Mouse (Mus musculus) liver, adult 2 months (tissue): Measurements from ENCODE around the gene Ankrd6. TPM values are rescaled to one million over a fixed set of nuclear protein-coding genes. Genes with fewer than 3 reads are reported as not detected.
A peak's percentile ranks its signal among the peaks of the same experiment; 100 is the strongest.

Source experiments
- DNase-seq: peaks from one replicate; pipeline ENCODE4 v3.0.0-alpha.2; 2011; ENCODE audit warnings: low read depth, low spot score; ENCODE audit errors: extremely low read depth
- H3K27ac ChIP-seq: fragments of 200-500 bp; replicated peaks from 2 replicates; pipeline ENCODE4 v1.5.1; 2012; ENCODE audit warnings: low read depth, mild to moderate bottlenecking, control low read depth, inconsistent platforms, low read length; ENCODE audit not compliant: insufficient read depth
- H3K27me3 ChIP-seq: fragments of 200-500 bp; 2 replicates; pipeline ENCODE4 v1.6.1; 2012; ENCODE audit warnings: mild to moderate bottlenecking, moderate library complexity, low read length, inconsistent platforms; ENCODE audit not compliant: control insufficient read depth, insufficient read depth
- H3K36me3 ChIP-seq: fragments of 200-500 bp; 2 replicates; pipeline ENCODE4 v1.6.1; 2012; ENCODE audit warnings: low read length, inconsistent platforms; ENCODE audit not compliant: control insufficient read depth, insufficient read depth
- H3K4me1 ChIP-seq: fragments of 200-500 bp; 2 replicates; pipeline ENCODE4 v1.6.1; 2011; ENCODE audit warnings: low read length; ENCODE audit not compliant: control insufficient read depth, insufficient read depth
- H3K4me3 ChIP-seq: fragments of 200-500 bp; 2 replicates; pipeline ENCODE4 v1.5.1; 2011; ENCODE audit warnings: low read depth, mild to moderate bottlenecking, control low read depth, low read length, moderate library complexity; ENCODE audit not compliant: insufficient read depth
- H3K79me2 ChIP-seq: fragments of 200-500 bp; 2 replicates; pipeline ENCODE4 v1.6.1; 2012; ENCODE audit warnings: inconsistent platforms, mild to moderate bottlenecking, low read length, moderate library complexity; ENCODE audit not compliant: control insufficient read depth, insufficient read depth
- H3K9ac ChIP-seq: fragments of 200-500 bp; 2 replicates; pipeline ENCODE4 v1.6.1; 2012; ENCODE audit warnings: low read depth, mild to moderate bottlenecking, control low read depth, inconsistent platforms, low read length
- CTCF ChIP-seq: fragments of 200-500 bp; IDR thresholded peaks from 2 replicates; pipeline ENCODE4 v1.5.1; 2011; ENCODE audit warnings: low read depth, low read length, control low read depth
- POLR2A ChIP-seq: fragments of 200-500 bp; IDR thresholded peaks from 2 replicates; pipeline ENCODE4 v1.6.1; 2011; ENCODE audit warnings: low read length, control low read depth; ENCODE audit not compliant: insufficient read depth; ENCODE audit errors: extremely low read depth
- WGBS: fragments of 180-500 bp; shearing (Covaris S2); methylation state at CpG from one replicate; pipeline ENCODE4 v1.1.7; 2018; 5-methylcytosine and 5-hydroxymethylcytosine counted together
- polyA plus RNA-seq: library from polyadenylated mRNA; depleted of rRNA; stranded (reverse); fragments of >200 nt; gene quantifications from 2 replicates; pipeline ENCODE4 v1.2.3, GENCODE M21; 2012
- total RNA-seq: library from RNA; depleted of rRNA; stranded (reverse); fragments of >200 nt; gene quantifications from 2 replicates; pipeline ENCODE4 v1.2.3, GENCODE M21; 2014

Ankrd6 gene
- total and polyA plus RNA-seq, 2 experiments = 0.07 to 0.28 TPM

DNA sequence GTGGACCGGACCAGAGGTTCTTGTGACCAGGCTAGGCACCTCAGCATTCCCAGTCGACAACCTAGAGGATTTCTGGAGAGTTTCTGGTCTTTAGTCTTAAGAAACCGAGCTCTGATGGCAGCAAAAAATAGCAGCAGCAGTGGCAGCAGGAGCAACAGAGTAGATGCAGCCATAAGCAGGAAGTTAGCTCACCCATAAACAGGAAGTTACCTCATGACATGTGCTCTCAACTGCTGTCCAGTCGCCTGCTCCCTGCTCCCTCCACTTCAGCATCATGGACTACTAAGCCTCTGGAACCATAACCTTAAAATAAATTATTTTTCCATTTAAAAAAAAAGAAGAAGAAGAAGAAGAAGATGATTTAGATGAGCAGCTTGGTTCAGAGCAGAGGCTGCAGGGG, 161.6 kb downstream of the Ankrd6 start:
- Histone ChIP-seq H3K9ac (no peak overlapping the region), H3K27ac (no peak overlapping the region), H3K4me1 (no peaks in the 10 kb centered on the region), H3K4me3 (no peak overlapping the region), H3K79me2 (no peaks in the 10 kb centered on the region), H3K36me3 (no peaks in the 10 kb centered on the region), H3K27me3 (no peaks in the 10 kb centered on the region)
- TF ChIP-seq CTCF (no peak), POLR2A (no peak)
- DNase-seq = no peak
- WGBS = 91% methylated on average over 4 of the region's 4 CpGs

DNA sequence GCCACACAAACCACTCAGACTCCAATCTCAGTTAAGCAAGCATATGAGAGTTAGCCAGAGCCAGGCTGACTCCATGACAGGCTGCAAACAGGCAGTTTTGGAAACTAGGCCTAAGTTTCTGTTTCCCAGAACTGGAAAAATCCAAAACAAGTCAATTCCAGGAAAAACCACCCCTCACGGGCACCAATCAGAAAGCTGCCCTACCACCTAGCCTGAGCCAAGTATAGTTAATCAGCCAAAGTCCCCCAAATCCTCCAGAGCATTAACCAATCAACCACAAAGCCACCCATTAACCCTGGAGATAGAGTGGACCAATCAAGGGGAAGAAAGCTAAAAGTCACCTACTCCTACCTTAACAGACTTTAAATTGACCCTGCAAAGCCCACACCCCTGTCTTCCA, 163.5 kb downstream of the Ankrd6 start:
- WGBS = 86% methylated on average over 1 of the region's 1 CpGs

DNA sequence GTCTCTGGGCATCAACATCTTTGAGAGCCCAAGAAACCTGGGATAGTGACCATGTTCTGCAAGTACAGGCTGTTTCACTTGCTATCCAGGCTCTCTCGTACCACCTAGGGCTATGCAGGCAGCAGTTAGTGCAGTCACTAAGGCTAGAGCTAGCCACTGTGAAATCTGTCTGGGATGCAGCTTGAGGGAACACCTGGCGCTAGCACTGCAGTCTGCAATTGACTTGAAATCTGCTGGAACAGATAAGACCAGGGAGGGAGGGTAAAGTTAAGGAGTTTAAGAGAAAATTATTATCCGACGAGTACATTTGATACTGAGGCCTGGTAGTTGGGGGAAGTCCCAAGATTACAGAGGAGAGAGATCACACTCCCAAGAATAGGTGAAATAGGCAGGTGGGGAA, 170.6 kb downstream of the Ankrd6 start:
- Histone ChIP-seq H3K27ac (no peak overlapping the region), H3K4me1 (no peaks in the 10 kb centered on the region), H3K4me3 (no peak overlapping the region), H3K36me3 (peaks cover 8% of the 10 kb centered on the region; the same call in 1 of the 2 replicates), H3K9ac (no peak overlapping the region), H3K27me3 (no peaks in the 10 kb centered on the region), H3K79me2 (no peaks in the 10 kb centered on the region)
- no peak for TF ChIP-seq CTCF
- no peak for TF ChIP-seq POLR2A
- DNase-seq = no peak
- WGBS = 98% methylated on average over 4 of the region's 4 CpGs

More for the DNA sequence above, 163.5 kb downstream of the Ankrd6 start:
- TF ChIP-seq POLR2A (no peak), CTCF (no peak)
- Histone ChIP-seq H3K79me2 (no peaks in the 10 kb centered on the region), H3K4me3 (no peak overlapping the region), H3K4me1 (no peaks in the 10 kb centered on the region), H3K36me3 (no peaks in the 10 kb centered on the region), H3K27me3 (no peaks in the 10 kb centered on the region), H3K27ac (no peak overlapping the region), H3K9ac (no peak overlapping the region)
- no peak for DNase-seq

DNA sequence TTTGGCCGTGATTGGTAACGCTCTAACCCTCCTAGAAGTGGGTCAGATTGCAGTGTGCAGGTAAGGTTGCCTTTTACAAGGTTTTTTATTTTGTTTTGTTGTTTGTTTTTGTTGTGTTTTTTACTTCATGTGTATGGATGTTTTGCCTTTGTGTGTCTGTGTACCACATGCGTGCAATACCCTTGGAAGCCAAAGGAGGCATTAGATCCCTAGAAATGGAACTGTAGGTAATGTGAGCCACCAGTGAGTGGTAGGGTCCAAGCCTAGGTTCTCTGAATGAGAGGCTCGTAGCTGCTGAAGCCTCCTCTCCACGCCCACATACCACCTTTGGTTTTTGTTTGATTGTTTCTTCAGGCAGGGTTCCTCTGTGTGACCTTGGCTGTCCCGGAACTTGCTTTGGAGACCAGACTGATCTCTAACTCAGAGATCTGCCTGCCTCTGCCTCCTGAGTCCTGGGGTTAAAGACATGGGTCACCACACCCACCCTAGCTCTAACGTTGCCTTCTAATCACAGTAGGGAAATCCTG, 180.3 kb downstream of the Ankrd6 start:
- WGBS = 92% methylated on average over 7 of the region's 7 CpGs
- DNase-seq = no peak
- H3K36me3 ChIP-seq = peaks cover 34% of the 10 kb centered on the region

DNA sequence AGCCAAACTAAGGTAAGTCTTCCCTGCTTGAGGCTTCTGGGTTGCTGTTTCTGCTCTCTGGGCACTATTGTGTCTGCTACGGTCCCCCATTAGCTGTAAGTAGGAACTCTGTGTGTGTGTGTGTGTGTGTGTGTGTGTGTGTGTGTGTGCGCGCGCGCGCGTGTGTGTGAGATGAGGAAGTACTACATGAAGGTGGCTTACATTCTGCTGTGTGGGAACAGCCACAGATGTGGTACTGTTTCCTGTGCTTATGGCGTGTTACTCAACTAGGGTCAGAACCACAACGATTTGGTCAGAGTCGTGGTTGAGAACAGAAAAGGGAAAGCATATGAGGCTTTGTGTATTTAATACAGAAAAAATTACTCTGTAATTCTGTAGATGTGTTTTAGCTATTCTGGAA, 182.6 kb downstream of the Ankrd6 start:
- Histone ChIP-seq H3K27me3 (no peaks in the 10 kb centered on the region), H3K4me3 (no peak overlapping the region), H3K27ac (no peak overlapping the region), H3K9ac (no peak overlapping the region), H3K79me2 (no peaks in the 10 kb centered on the region; the same call in 1 of the 2 replicates), H3K4me1 (no peaks in the 10 kb centered on the region), H3K36me3 (peaks cover 41% of the 10 kb centered on the region)
- 95% methylated on average over 10 of the region's 10 CpGs for WGBS
- TF ChIP-seq POLR2A = no peak
- TF ChIP-seq CTCF = no peak
- DNase-seq = no peak

More for the DNA sequence above, 180.3 kb downstream of the Ankrd6 start:
- no peak overlapping the region for H3K4me3 ChIP-seq
- TF ChIP-seq CTCF = 0 out of 2 replicates have a peak, but pooled peaks have one; percentile 10
- no peak for TF ChIP-seq POLR2A
- no peaks in the 10 kb centered on the region for H3K27me3 ChIP-seq
- H3K79me2 ChIP-seq = no peaks in the 10 kb centered on the region
- no peak overlapping the region for H3K9ac ChIP-seq
- H3K27ac ChIP-seq = no peak overlapping the region
- H3K4me1 ChIP-seq = no peaks in the 10 kb centered on the region

DNA sequence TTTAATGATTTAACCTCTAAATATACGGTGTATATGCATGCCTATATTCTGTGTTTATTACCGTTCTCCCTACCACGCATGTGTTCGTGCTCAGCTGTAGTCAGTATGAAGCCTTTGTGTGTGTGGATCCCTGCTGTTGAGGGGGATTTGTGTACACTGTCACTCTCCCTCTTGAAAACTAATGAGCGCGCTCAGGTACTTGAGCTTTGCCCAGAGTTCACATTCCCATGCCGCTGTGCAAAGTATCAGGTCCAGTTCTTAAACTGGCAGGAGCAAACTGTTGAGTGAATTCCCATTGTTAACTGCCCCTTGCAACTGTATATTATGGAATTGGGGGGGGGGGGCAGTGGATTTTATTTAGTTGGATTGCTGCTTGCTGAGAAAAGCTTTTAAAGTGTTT, 183.2 kb downstream of the Ankrd6 start:
- WGBS = 94% methylated on average over 7 of the region's 7 CpGs
- no peaks in the 10 kb centered on the region; the same call in 1 of the 2 replicates for H3K79me2 ChIP-seq
- no peak overlapping the region for H3K4me3 ChIP-seq
- H3K4me1 ChIP-seq = no peaks in the 10 kb centered on the region
- TF ChIP-seq CTCF (no peak), POLR2A (no peak)
- H3K9ac ChIP-seq = no peak overlapping the region
- no peak overlapping the region for H3K27ac ChIP-seq
- no peaks in the 10 kb centered on the region for H3K27me3 ChIP-seq
- DNase-seq = no peak
- peaks cover 46% of the 10 kb centered on the region for H3K36me3 ChIP-seq
